Mouse (Mus musculus): Measurements from ENCODE around the gene B4galt5. TPM values are rescaled to one million over a fixed set of nuclear protein-coding genes. Genes with fewer than 3 reads are reported as not detected.

The B4galt5 gene
- polyA plus RNA-seq, 1 experiment, result 37.5 TPM

DNA sequence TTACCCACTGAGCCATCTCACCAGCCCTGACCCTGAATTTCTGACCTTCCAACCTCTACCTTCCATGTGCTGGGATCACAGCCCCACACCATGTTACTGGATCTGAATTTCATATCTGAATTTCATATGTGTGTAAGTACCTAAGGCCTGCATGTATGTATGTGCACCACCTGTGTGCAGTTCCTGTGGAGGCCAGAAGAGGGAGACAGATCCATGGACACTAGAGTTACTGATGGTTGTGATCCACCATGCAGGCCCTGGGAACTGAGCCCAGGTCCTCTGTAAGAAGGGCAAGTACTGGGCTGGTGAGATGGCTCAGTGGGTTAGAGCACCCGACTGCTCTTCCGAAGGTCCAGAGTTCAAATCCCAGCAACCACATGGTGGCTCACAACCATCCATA lies 16.1 kb upstream of the B4galt5 start:
- 98% methylated on average over 2 of the region's 2 CpGs for WGBS
- no peak for DNase-seq (ENCODE audit: low read depth, low spot score)

DNA sequence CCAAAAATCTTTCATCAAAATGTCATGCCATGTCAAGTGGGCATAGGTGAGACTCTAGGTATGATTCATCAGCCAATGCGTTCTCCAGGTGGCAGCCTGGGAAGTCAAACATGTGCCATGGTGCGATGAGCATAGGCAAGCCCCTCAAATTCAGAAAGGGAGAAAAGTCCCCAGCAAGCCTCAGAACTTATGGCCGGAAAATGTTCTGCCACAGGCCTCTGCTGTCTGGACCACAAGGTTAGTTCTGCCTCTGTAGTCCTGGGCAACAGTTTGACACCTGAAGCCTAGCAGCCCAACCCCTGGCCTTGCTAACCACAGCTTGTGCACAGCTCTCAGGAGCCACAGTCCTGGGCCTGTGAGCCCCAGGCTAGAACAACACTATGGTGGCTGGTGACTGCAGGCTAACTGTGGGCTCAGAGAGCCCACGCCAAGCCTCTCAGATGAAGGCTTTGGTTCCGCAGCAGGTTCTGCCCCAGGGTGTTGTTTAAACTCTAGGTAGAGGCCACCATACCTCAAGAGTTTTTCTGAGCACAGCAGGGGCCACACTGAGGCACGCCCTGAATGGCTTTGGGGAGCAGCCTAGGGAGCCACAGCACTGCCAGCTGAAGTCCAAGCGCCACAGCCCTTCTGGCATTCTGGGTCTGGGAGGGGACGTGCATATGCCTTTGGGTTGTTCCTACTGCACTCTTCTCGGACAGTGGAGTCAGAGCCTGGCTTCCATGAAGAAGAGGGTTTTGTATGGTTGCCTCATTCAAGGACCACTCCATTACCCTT lies 14.5 kb upstream of the B4galt5 start:
- WGBS, result 86% methylated on average over 9 of the region's 9 CpGs
- DNase-seq (ENCODE audit: low read depth, low spot score), result no peak

DNA sequence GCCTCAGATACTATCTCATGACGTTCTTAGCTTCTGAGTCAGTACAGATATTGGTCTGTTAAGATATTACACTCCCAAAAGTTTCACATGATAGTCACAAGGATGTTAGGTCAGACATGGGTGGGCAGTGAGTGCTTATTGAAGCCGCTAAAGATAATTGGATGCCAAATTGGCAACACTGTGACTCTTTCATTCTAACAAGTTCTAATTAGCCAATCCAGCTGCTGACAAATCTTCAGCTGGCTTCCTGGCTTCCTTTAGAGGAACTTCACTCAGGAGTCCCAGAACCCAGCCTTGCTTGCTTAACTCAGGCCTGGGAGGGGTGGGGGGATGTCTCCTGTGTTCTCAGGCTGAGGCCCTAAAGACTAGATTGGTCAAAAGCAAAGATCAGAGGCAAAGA lies 9.5 kb upstream of the B4galt5 start:
- DNase-seq (ENCODE audit: low read depth, low spot score), result no peak
- WGBS, result 70% methylated on average over 2 of the region's 2 CpGs

GRCm38 (mm10) chr2:167356885-167357284 lies 7.9 kb upstream of the B4galt5 start:
- no peak for DNase-seq (ENCODE audit: low read depth, low spot score)

GRCm38 (mm10) chr2:167354611-167355165 lies 5.7 kb upstream of the B4galt5 start:
- DNase-seq (ENCODE audit: low read depth, low spot score), result no peak
- WGBS, result 42% methylated on average over 9 of the region's 9 CpGs

DNA sequence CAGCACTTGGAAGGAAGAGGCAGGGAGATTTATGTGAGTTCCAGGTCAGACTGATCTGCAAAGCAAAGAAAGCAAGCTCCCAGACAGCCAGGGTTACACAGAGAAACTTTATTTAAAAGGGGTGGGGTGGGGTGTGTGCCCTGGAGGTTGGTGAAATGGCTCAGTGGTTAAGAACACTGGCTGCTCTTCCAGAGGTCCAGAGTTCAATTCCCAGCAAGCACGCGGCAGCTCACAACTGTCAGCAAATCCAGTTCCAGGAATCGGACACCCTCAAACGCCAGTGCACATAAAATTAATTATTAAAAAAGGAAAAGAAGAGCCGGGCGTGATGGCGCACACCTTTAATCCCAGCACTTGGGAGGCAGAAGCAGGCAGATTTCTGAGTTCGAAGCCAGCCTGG lies 5.1 kb upstream of the B4galt5 start:
- WGBS, result 55% methylated on average over 8 of the region's 8 CpGs
- no peak for DNase-seq (ENCODE audit: low read depth, low spot score)

GRCm38 (mm10) chr2:167352496-167352895 lies 3.5 kb upstream of the B4galt5 start:
- no peak for DNase-seq (ENCODE audit: low read depth, low spot score)
- WGBS, result 73% methylated on average over 6 of the region's 6 CpGs

GRCm38 (mm10) chr2:167351371-167351951 lies 2.5 kb upstream of the B4galt5 start:
- no peak for DNase-seq (ENCODE audit: low read depth, low spot score)
- WGBS, result 17% methylated on average over 9 of the region's 9 CpGs

- 73% methylated on average over 8 of the region's 8 CpGs for WGBS
- no peak for DNase-seq (ENCODE audit: low read depth, low spot score)
These were observed 1.2 kb upstream of the B4galt5 start for GRCm38 (mm10) chr2:167350126-167350650.

GRCm38 (mm10) chr2:167349283-167349936 lies 427 bp upstream of the B4galt5 start:
- no peak for DNase-seq (ENCODE audit: low read depth, low spot score)
- WGBS, result under 1% methylated on average over 44 of the region's 50 CpGs

DNA sequence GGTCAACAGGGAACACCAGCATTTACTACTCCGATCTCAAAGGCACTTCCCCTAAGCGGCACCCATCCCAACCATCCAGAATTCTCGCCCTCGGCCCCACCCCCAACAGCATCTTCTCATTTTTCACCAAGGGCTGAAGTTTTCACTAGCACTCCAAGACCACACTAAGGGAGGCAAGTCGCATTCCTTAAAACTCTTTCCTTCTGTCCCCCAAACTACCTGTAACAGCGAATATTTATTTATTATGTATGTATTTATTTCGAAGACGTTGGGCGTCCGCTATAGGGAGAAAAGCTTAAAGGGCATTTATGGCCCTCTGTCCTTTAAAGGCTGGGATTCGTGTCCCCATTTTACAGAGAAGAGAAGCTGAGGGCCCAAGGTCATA lies 1.0 kb downstream of the B4galt5 start:
- no peak for DNase-seq (ENCODE audit: low read depth, low spot score)
- WGBS, result 6% methylated on average over 11 of the region's 11 CpGs

GRCm38 (mm10) chr2:167347361-167347760 lies 1.6 kb downstream of the B4galt5 start:
- no peak for DNase-seq (ENCODE audit: low read depth, low spot score)
- WGBS, result 69% methylated on average over 4 of the region's 4 CpGs

GRCm38 (mm10) chr2:167345508-167346164 lies 3.3 kb downstream of the B4galt5 start:
- DNase-seq (ENCODE audit: low read depth, low spot score), result no peak

GRCm38 (mm10) chr2:167344871-167345507 lies 4.0 kb downstream of the B4galt5 start:
- no peak for DNase-seq (ENCODE audit: low read depth, low spot score)
- 20% methylated on average over 5 of the region's 5 CpGs for WGBS

More at GRCm38 (mm10) chr2:167345508-167346164, 3.3 kb downstream of the B4galt5 start:
- 23% methylated on average over 7 of the region's 7 CpGs for WGBS

- WGBS, result 80% methylated on average over 12 of the region's 12 CpGs
- no peak for DNase-seq (ENCODE audit: low read depth, low spot score)
These were observed 5.4 kb downstream of the B4galt5 start for GRCm38 (mm10) chr2:167343369-167344140.

- DNase-seq (ENCODE audit: low read depth, low spot score), result no peak
- 62% methylated on average over 6 of the region's 6 CpGs for WGBS
These were observed 6.1 kb downstream of the B4galt5 start for GRCm38 (mm10) chr2:167342876-167343275.

DNA sequence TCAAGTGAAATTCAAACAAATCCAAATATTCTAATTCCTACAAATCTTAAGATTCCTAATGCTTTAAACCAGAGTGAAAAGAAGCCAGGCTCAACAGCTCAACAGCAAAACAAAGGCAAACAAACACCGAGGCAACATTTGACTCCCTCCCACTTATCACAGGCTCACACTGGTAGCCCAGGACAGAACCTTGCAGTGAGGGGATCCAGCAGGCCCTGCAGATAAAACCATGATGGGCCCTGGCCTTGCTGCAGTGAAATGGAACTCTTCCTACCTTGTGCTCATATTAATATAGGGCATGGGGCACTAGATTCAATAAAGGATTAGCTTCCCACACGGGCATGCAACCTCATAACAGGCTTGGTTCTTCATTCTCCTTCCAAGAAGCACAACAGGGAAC lies 11.4 kb downstream of the B4galt5 start:
- WGBS, result 24% methylated on average over 2 of the region's 2 CpGs
- DNase-seq (ENCODE audit: low read depth, low spot score), result no peak

DNA sequence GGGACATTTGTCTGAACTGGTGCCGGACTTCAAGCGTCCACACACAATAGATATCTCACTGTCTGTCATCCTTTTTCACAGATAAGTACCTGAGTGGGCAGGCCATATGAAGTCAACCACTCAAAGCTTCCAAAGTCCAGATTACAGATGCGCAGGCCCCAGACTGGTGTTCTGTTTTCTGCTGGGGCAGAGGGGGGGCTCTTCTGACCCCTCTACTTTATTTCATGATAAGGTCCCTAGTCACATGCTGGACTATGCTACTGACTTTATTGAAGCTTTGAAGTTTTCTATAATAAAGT lies 11.8 kb downstream of the B4galt5 start:
- 51% methylated on average over 3 of the region's 3 CpGs for WGBS
- DNase-seq (ENCODE audit: low read depth, low spot score), result no peak
